Mouse (Mus musculus) liver, embryonic 12.5 days (tissue): ENCODE results near the gene Slc16a6. TPM values are rescaled to one million over a fixed set of nuclear protein-coding genes. Genes with fewer than 3 reads are reported as not detected.
A peak's percentile ranks its signal among the peaks of the same experiment; 100 is the strongest.

ENCODE experiments used
- ATAC-seq: fragments of 200-750 bp; cut with Nextera tagmentation; 2 replicates; pipeline ENCODE4 v1.8.0; 2017; ENCODE audit warnings: moderate number of reproducible peaks, mild to moderate bottlenecking, moderate library complexity
- H3K27ac ChIP-seq: fragments of 300-500 bp; sonication (generic); 2 replicates; pipeline ENCODE4 v1.5.1; 2016; ENCODE audit warnings: mild to moderate bottlenecking
- H3K27me3 ChIP-seq: fragments of 300-500 bp; sonication (generic); replicated peaks from 2 replicates; pipeline ENCODE4 v1.6.1; 2016; ENCODE audit warnings: mild to moderate bottlenecking, moderate library complexity
- H3K36me3 ChIP-seq: fragments of 300-500 bp; sonication (generic); 2 replicates; pipeline ENCODE4 v1.6.1; 2016; ENCODE audit warnings: mild to moderate bottlenecking, moderate library complexity
- H3K4me1 ChIP-seq: fragments of 300-500 bp; sonication (generic); 2 replicates; pipeline ENCODE4 v1.6.1; 2016
- H3K4me2 ChIP-seq: fragments of 300-500 bp; sonication (generic); 2 replicates; pipeline ENCODE4 v1.6.1; 2016; ENCODE audit warnings: mild to moderate bottlenecking, moderate library complexity
- H3K4me3 ChIP-seq: fragments of 300-500 bp; sonication (generic); 2 replicates; pipeline ENCODE4 v1.5.1; 2016; ENCODE audit warnings: mild to moderate bottlenecking, moderate library complexity
- H3K9ac ChIP-seq: fragments of 300-500 bp; sonication (generic); 2 replicates; pipeline ENCODE4 v1.6.1; 2016; ENCODE audit warnings: mild to moderate bottlenecking, moderate library complexity
- H3K9me3 ChIP-seq: fragments of 300-500 bp; sonication (generic); replicated peaks from 2 replicates; pipeline ENCODE4 v1.6.1; 2016; ENCODE audit warnings: mild to moderate bottlenecking, moderate library complexity
- WGBS: fragments of 180-500 bp; shearing (Covaris S2); methylation state at CpG from one replicate; pipeline ENCODE4 v1.1.7; 2016; ENCODE audit not compliant: insufficient replicate concordance; 5-methylcytosine and 5-hydroxymethylcytosine counted together
- polyA plus RNA-seq: library from polyadenylated mRNA; unstranded; fragments of >200 nt; fragmentation: Nextera tagmentation; extraction: Ambion mirVana; gene quantifications from 2 replicates; pipeline ENCODE4 v1.2.1, GENCODE M21; 2016

Gene Slc16a6
- polyA plus RNA-seq, 1 experiment from 2014 or later, result 51.5 TPM

DNA sequence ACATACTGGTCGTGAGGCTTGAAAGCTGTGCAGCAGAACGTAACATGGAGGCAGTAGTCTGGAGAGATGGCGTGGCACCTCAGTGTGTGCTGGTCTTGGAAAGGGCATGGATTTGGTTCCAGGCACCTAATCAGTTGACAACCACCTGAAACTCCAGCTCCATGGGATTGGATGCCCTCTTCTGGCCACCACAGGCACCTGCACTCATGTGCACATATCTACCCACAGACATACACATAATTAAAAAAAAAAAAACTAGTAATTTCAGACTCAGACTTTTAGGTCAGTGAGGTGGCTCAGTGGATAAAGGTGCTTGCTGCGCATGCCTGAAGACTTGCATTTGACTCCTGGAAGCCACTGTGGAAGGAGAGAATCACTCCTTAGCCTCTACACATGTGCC lies 51.1 kb downstream of the Slc16a6 start:
- Histone ChIP-seq H3K36me3 (no peaks in the 10 kb centered on the region), H3K9ac (no peak overlapping the region), H3K27me3 (no peaks in the 10 kb centered on the region), H3K9me3 (0 out of 2 replicates have a peak, but pooled peaks cover 5% of the 10 kb centered on the region), H3K27ac (no peak overlapping the region), H3K4me1 (peaks cover 50% of the 10 kb centered on the region), H3K4me3 (no peak overlapping the region), H3K4me2 (no peak overlapping the region)
- ATAC-seq, result no peak
- 86% methylated on average over 4 of the region's 4 CpGs for WGBS

DNA sequence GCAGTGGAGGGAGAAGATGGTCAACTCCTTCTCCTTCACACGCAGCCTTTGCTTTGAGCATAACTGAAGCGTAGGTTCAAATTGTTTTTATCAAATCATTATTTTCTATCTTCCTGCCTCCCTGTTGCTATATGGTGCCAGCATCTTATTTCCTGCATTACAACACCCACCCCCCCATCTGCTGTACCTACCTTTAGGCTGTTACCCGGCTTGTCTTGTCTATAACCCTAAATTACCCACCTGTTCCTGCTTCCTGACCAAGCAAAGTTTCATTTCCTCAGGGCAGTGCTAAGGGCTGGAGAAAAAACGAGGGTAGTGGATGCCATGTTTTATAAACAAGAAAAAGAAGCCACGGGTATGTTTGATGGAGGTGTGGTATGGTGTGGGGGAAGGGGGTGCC lies 52.2 kb downstream of the Slc16a6 start:
- ATAC-seq, result no peak
- Histone ChIP-seq H3K36me3 (no peaks in the 10 kb centered on the region), H3K4me3 (no peak overlapping the region), H3K9me3 (0 out of 2 replicates have a peak, but pooled peaks cover 5% of the 10 kb centered on the region), H3K4me2 (no peak overlapping the region), H3K4me1 (peaks cover 40% of the 10 kb centered on the region), H3K27me3 (no peaks in the 10 kb centered on the region), H3K9ac (no peak overlapping the region), H3K27ac (no peak overlapping the region)
- WGBS, result 63% methylated on average over 5 of the region's 5 CpGs

DNA sequence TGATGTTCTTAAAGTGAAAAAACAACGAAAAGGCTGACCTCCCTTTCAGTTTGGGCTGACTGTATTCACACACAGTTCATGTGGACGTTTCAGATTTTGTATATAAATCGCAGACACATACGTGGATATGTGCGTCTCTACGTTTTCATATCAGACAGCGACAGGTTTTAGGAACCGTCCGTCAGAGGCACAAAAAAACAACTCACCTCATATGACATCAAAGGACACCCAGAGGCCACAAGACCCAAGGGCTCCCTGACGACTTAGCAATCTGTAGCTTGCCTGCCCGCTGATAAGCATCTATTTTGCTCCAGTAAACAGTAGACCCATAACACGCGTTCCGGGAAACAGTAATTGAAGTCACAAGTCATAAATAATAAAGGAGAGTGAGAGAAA lies 52.8 kb downstream of the Slc16a6 start:
- Histone ChIP-seq H3K4me3 (no peak overlapping the region), H3K4me1 (peaks cover 38% of the 10 kb centered on the region), H3K4me2 (peak overlapping the region; percentile 37), H3K27ac (no peak overlapping the region), H3K9ac (no peak overlapping the region), H3K9me3 (0 out of 2 replicates have a peak, but pooled peaks cover 5% of the 10 kb centered on the region), H3K36me3 (no peaks in the 10 kb centered on the region), H3K27me3 (no peaks in the 10 kb centered on the region)
- ATAC-seq, result no peak
- 66% methylated on average over 14 of the region's 14 CpGs for WGBS

DNA sequence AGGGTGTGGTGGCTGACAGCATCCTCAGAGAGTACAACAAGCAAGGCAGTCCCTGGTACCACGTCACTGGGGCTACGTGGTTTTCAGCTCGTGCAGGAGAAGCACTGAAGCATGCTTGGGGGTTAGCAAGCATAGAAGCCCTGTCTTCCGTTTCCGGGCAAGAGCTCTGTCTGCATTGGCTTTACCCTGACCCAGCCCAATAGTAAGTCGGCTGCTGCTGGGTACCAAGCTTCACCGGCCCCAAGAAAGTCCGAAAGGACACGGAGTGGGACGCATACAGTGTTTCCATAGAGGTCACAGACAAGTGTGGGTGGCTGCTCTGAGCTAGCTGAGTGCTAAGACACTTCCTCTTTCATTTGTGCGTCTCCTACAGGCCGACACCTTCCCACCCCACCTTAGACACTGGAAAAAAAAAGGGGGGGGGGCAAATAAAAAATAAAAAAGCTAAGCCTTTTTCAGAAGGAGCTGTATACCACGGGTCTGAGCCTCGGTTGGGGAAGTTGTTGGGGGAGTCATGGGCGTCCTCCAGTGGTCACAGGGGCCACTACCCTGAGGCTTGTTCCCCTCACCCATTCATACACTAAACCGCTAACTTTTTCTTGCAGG lies 53.3 kb downstream of the Slc16a6 start:
- peak overlapping the region; percentile 37 for H3K4me2 ChIP-seq
- peaks cover 34% of the 10 kb centered on the region for H3K4me1 ChIP-seq
- H3K9ac ChIP-seq, result no peak overlapping the region; the same call in 1 of the 2 replicates
- WGBS, result 30% methylated on average over 16 of the region's 16 CpGs
- H3K9me3 ChIP-seq, result 0 out of 2 replicates have a peak, but pooled peaks cover 5% of the 10 kb centered on the region
- no peak overlapping the region for H3K27ac ChIP-seq
- peak overlapping the region; percentile 2; the same call in 1 of the 2 replicates for H3K4me3 ChIP-seq
- H3K27me3 ChIP-seq, result no peaks in the 10 kb centered on the region
- ATAC-seq, result no peak
- no peaks in the 10 kb centered on the region for H3K36me3 ChIP-seq

- WGBS, result 48% methylated on average over 4 of the region's 4 CpGs
- no peaks in the 10 kb centered on the region for H3K27me3 ChIP-seq
- H3K4me1 ChIP-seq, result peaks cover 28% of the 10 kb centered on the region
- H3K9me3 ChIP-seq, result 0 out of 2 replicates have a peak, but pooled peaks cover 5% of the 10 kb centered on the region
- no peak overlapping the region for H3K27ac ChIP-seq
- no peak for ATAC-seq
- H3K9ac ChIP-seq, result no peak overlapping the region
- H3K36me3 ChIP-seq, result no peaks in the 10 kb centered on the region
- no peak overlapping the region for H3K4me2 ChIP-seq
- no peak overlapping the region for H3K4me3 ChIP-seq
Measured at GRCm38 (mm10) chr11:109419461-109419860, 53.9 kb downstream of the Slc16a6 start.

DNA sequence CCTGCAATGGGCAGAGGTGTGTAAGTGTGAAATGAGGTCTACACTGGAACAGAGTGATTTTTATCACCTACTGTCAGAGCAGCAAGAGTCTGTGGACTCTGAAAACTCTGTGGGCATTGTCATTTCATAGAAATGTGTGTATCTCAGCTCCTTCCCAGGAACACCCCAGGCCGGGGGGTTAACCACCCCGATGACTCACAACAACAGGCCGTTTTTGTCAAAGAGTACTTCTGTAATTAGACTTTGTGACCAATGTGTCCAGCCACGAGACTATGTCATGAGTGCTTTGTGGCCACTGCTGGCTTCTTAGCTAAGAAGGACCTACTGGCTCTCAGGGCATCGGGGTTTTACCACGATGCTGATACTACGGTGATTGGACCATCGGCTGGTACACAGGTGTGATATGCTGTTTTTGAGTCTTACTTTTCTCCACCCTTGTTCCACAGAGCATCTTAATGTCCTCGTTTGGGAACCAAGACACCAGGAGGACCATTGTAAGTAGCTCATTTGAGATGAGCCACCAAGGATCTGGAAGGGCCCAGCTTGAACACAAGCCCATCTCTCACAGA lies 55.8 kb downstream of the Slc16a6 start:
- Histone ChIP-seq H3K9me3 (0 out of 2 replicates have a peak, but pooled peaks cover 5% of the 10 kb centered on the region), H3K4me1 (peaks cover 13% of the 10 kb centered on the region; the same call in 1 of the 2 replicates), H3K4me3 (no peak overlapping the region), H3K4me2 (no peak overlapping the region), H3K9ac (no peak overlapping the region), H3K27me3 (0 out of 2 replicates have a peak, but pooled peaks cover 4% of the 10 kb centered on the region), H3K27ac (no peak overlapping the region), H3K36me3 (no peaks in the 10 kb centered on the region)
- 63% methylated on average over 9 of the region's 9 CpGs for WGBS
- no peak for ATAC-seq

GRCm38 (mm10) chr11:109416709-109417420 lies 56.5 kb downstream of the Slc16a6 start:
- Histone ChIP-seq H3K9me3 (no peaks in the 10 kb centered on the region), H3K9ac (no peak overlapping the region)
- 64% methylated on average over 8 of the region's 8 CpGs for WGBS

GRCm38 (mm10) chr11:109414802-109415201 lies 58.6 kb downstream of the Slc16a6 start:
- no peak overlapping the region for H3K4me3 ChIP-seq
- no peaks in the 10 kb centered on the region for H3K9me3 ChIP-seq
- H3K9ac ChIP-seq, result no peak overlapping the region
- no peaks in the 10 kb centered on the region for H3K36me3 ChIP-seq
- no peak for ATAC-seq
- no peak overlapping the region for H3K4me2 ChIP-seq
- 0 out of 2 replicates have a peak, but pooled peaks cover 4% of the 10 kb centered on the region for H3K27me3 ChIP-seq
- H3K4me1 ChIP-seq, result peaks cover under 1% of the 10 kb centered on the region; the same call in 1 of the 2 replicates
- 75% methylated on average over 5 of the region's 5 CpGs for WGBS
- H3K27ac ChIP-seq, result no peak overlapping the region

More at GRCm38 (mm10) chr11:109416709-109417420, 56.5 kb downstream of the Slc16a6 start:
- Histone ChIP-seq H3K27ac (no peak overlapping the region), H3K4me1 (peaks cover 13% of the 10 kb centered on the region; the same call in 1 of the 2 replicates), H3K4me2 (no peak overlapping the region), H3K27me3 (0 out of 2 replicates have a peak, but pooled peaks cover 4% of the 10 kb centered on the region), H3K4me3 (no peak overlapping the region), H3K36me3 (no peaks in the 10 kb centered on the region)
- no peak for ATAC-seq

- H3K4me3 ChIP-seq, result no peak within 1 kb of the TSS
- no peak within 1 kb of the TSS for H3K9ac ChIP-seq
- ATAC-seq, result no peak
- no peaks in the 10 kb centered on the region for H3K36me3 ChIP-seq
- 0 out of 2 replicates have a peak, but pooled peaks cover 4% of the 10 kb centered on the region for H3K27me3 ChIP-seq
- H3K9me3 ChIP-seq, result no peaks in the 10 kb centered on the region
- no peak within 1 kb of the TSS for H3K27ac ChIP-seq
- WGBS, result 68% methylated on average over 6 of the region's 6 CpGs
- H3K4me2 ChIP-seq, result no peak within 1 kb of the TSS
- H3K4me1 ChIP-seq, result no peaks in the 10 kb centered on the region
Measured at GRCm38 (mm10) chr11:109413617-109414016, 59.8 kb downstream of the Slc16a6 start, which contains the start of gene 9930022D16Rik. TSS of gene 9930022D16Rik (plus strand) at chr11:109413917.

DNA sequence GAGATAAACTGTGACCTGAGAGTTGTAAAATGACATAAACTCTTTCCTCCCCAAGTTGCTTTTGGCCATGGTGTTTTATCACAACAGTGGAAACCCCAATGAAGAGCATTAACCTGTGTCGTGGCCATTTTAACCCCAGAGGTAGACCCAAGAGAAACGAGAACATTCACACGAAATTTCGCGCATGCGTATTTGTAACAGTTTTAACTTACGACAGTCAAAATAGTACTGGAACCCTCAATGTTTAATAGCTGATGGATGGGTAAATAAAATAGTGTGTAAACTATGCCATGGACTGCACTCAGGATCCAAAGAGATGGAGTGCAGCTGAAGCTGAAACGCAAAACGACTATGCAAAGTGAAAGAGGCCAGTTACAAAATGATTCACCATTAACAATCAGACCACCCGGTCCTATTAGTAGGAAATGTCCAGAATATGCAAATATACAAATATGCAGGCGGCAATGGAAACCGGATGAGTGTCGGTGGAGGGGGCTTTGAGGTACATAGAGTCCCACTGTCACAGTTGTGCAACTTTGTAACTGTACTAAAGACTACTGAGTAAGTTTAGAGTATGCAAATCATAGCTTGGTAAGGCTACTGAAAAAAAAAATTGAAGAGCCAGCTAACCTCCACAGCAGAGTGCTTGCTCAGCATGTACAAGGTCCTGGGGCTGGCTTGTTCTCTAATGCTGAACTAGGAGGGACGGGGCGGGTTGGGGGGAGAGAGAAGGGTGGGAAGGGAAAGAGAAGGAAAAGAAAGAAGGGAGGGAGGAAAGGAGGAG lies 63.0 kb downstream of the Slc16a6 start:
- WGBS, result 80% methylated on average over 15 of the region's 15 CpGs
- H3K36me3 ChIP-seq, result no peaks in the 10 kb centered on the region
- no peaks in the 10 kb centered on the region for H3K9me3 ChIP-seq
- no peak overlapping the region for H3K4me2 ChIP-seq
- H3K4me3 ChIP-seq, result no peak overlapping the region
- ATAC-seq, result no peak
- H3K4me1 ChIP-seq, result no peaks in the 10 kb centered on the region
- H3K27ac ChIP-seq, result no peak overlapping the region
- H3K9ac ChIP-seq, result no peak overlapping the region
- H3K27me3 ChIP-seq, result 0 out of 2 replicates have a peak, but pooled peaks cover 4% of the 10 kb centered on the region

GRCm38 (mm10) chr11:109406431-109406830 lies 67.0 kb downstream of the Slc16a6 start:
- H3K9me3 ChIP-seq, result no peaks in the 10 kb centered on the region
- H3K27ac ChIP-seq, result no peak overlapping the region
- no peak overlapping the region for H3K4me3 ChIP-seq
- H3K4me1 ChIP-seq, result no peaks in the 10 kb centered on the region
- H3K27me3 ChIP-seq, result no peaks in the 10 kb centered on the region
- no peak overlapping the region for H3K9ac ChIP-seq
- no peak overlapping the region for H3K4me2 ChIP-seq
- no peak for ATAC-seq
- H3K36me3 ChIP-seq, result no peaks in the 10 kb centered on the region
- WGBS, result 77% methylated on average over 5 of the region's 5 CpGs
